Mouse (Mus musculus): ENCODE data around the gene Cdc42ep4.

Gene Cdc42ep4

DNA sequence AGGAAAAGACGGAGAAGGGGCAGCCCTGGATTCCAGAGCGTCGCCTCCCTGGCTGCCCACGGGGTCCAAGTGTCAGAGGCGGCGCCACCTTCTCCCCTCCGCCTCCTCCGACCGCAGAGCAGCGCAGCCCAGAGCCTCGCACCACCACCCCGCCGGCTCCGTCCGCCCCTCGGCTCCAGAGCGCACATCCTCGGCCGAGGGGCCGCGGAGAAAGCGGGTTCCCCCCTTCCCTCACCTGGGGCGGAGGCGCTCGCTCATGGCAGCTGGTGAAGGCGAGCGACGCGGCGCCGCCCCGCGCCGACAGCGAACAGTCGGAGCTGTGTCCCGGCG is 68.1 kb downstream of the Cdc42ep4 start:
- DNase-seq (ENCODE audit: low read depth, low spot score): peak; percentile 47

DNA sequence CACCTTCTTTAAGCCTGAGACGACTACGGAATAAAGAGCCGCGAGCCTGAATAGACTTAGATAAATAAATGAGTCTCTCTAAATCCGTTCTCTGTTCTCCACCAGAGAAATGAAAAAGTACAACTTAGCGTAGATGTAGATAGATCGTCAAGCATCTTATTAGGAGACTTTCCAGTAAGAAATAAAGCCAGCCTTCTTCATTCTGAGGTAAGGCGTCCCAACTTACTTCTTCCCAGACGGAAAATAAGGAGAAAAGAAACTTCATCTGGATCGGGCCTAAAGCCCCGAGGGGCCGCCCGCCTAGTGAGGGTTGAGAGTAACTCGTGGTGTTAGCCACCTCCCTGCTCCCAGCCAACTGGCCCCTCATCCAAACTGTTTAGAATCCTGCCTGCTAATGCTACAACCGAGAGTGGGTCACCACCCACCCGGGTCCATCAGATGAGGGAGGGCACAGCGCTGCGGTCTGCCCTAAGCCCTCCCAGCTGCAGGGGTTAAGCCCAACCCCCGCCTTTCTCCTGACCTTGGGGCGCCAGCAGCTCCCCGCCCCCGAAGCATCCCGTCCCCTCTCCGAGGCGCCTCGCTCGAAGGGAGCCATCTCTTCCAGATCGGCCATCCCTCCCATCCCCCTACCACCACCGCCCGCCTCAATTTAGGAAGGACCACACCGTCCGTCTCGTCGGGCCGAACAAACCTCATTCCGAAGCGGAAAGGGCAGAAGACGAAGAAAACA is 68.6 kb downstream of the Cdc42ep4 start:
- peak; percentile 64 for DNase-seq (ENCODE audit: low read depth, low spot score)

DNA sequence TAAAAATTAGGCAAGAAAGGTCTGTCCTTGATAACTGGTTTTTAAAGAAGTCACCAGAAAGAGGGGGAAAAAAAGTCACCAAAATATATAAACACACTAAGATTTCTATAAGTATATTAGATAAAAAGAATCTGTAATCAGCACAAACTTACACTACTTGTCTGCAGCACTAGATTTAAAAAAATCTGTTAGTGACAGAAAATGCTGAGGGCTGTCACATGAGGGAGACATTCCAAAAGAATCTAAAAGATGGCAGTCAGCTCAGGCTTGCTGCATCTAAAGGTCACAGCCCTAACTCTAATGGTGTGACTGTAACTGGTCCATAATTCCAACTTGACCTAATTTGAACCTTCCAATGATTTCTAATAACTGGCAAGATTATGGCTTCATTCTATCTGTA is 69.7 kb downstream of the Cdc42ep4 start:
- DNase-seq (ENCODE audit: low read depth, low spot score): peak; percentile 40

DNA sequence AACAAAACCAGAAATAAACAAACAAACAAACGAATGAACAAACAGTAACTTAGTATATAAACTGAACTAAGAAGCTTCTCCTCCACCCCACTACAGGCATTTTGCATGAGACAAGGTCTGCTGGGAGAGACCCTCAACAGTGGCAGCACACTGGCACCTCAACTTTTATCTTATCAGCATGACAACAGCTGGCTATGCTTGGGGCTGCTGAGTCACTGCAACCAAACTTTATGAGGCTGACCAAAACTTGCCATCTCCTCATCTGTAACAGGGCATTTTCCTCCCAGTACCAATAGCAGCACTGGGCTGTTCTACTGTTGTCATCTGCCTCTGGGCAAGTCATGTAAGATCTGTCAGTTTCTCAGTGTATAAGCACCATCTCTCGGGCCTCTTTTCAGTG is 70.7 kb downstream of the Cdc42ep4 start:
- DNase-seq (ENCODE audit: low read depth, low spot score): peak; percentile 40

DNA sequence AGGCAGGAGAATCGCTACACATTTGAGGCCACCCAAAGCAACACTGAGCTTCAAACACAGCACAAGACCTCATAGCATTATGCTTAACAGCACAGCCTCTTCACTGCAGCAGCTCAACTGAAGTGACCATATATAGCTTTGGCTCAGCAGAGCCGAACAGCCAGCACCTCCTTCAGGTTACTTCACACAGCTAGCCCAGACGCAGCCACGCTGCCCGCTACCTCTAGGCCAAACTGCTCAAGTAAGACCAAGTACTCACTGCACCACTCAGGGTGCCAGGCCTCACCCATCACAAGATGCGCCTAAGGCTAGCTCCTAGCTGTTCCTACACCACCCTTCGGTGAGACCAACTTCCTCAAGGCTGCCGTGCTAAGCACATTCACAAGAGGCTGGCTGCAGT is 73.3 kb downstream of the Cdc42ep4 start:
- DNase-seq (ENCODE audit: low read depth, low spot score): no peak

DNA sequence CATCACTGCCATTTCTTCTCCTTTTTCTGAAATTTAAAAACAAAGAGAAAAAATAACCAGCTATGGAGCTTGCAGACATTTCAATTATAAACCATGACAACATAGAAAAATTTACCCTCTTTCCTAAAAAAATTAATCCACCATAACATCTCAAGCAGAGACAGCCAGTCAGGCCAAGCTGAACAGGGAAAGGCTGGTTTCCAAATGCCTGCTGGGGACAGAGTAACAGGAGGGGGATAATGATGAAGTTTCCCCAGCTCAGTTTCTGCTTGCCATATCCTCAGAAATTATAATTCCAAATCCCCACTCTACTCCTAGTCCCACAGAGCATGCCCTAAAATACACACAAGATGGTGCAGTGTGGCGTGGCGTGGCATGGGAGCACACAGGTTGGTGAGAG is 74.3 kb downstream of the Cdc42ep4 start:
- no peak for DNase-seq (ENCODE audit: low read depth, low spot score)
